ENCODE assay signal across 9 mouse cellular contexts in genomic region chr2:32714987-32715425, GRCm38 (mm10). TPM values are rescaled to one million over a fixed set of nuclear protein-coding genes. Genes with fewer than 3 reads are reported as not detected.
DNase-seq lines count a peak whose midpoint lies in the region; ATAC-seq and TF ChIP-seq lines count a peak whose summit lies in the region.
"Had no signal": no experiment of that assay in that cellular context is flagged by ENCODE, and none has a peak within 500 bp of the region (broad histone marks: within the 10 kb centered on the region; RNA-seq: fewer than 3 reads in every experiment).

No protein-coding gene starts in this region.

- H3K9ac ChIP-seq in neural tube, embryonic 12.5 days, result no peak overlapping the region
- H3K9ac ChIP-seq in kidney, postnatal 0 days (ENCODE audit: low read depth, low read length), result 0 out of 2 replicates have a peak overlapping the region, but pooled peaks have one; percentile 23

- TF ChIP-seq CTCF in kidney, postnatal 0 days (IDR thresholded peaks at IDR 0.05; ENCODE audit: low read depth), result no peak; the same call in 1 of the 2 replicates

- peaks cover 31% of the 10 kb centered on the region for H3K4me1 ChIP-seq in neural tube, embryonic 12.5 days
- peaks cover 47% of the 10 kb centered on the region for H3K4me1 ChIP-seq in embryonic facial prominence, embryonic 10.5 days
- H3K4me1 ChIP-seq in kidney, postnatal 0 days (replicated peaks; ENCODE audit: insufficient read depth, low read length), result peaks cover 4% of the 10 kb centered on the region

- WGBS in neural tube, embryonic 12.5 days, result 73% methylated on average over 4 of the region's 4 CpGs
- 66% methylated on average over 4 of the region's 4 CpGs for WGBS in embryonic facial prominence, embryonic 10.5 days
- 65% methylated on average over 4 of the region's 4 CpGs for WGBS in kidney, postnatal 0 days

- H3K27ac ChIP-seq in neural tube, embryonic 12.5 days, result no peak overlapping the region
- peak overlapping the region; percentile 97 for H3K27ac ChIP-seq in embryonic facial prominence, embryonic 10.5 days (replicated peaks)
- H3K27ac ChIP-seq in kidney, postnatal 0 days, result peak overlapping the region; percentile 76

- no peaks in the 10 kb centered on the region for H3K9me3 ChIP-seq in neural tube, embryonic 12.5 days
- no peaks in the 10 kb centered on the region for H3K9me3 ChIP-seq in embryonic facial prominence, embryonic 10.5 days
- no peaks in the 10 kb centered on the region for H3K9me3 ChIP-seq in kidney, postnatal 0 days (replicated peaks; ENCODE audit: low read length)

- no peak for DNase-seq in neural tube, embryonic 10.5 days (ENCODE audit: extremely low spot score, low spot score)
- DNase-seq in embryonic facial prominence, embryonic 10.5 days (ENCODE audit: low spot score), result no peak
- DNase-seq in kidney, postnatal 0 days (ENCODE audit: low spot score), result peak; percentile 42
- DNase-seq in layer of hippocampus, postnatal 10 days (ENCODE audit: low spot score in 2 of 2), result no peak
- DNase-seq in layer of hippocampus, postnatal 36 days, result no peak
- no peak for DNase-seq in right cerebral cortex, adult 2 months (ENCODE audit: low spot score in 2 of 2)

- 0 out of 2 replicates have a peak overlapping the region, but pooled peaks have one; percentile 1 for H3K4me2 ChIP-seq in neural tube, embryonic 12.5 days (replicated peaks)
- no peak overlapping the region for H3K4me2 ChIP-seq in kidney, postnatal 0 days (ENCODE audit: low read length)

- peaks cover 9% of the 10 kb centered on the region for H3K36me3 ChIP-seq in neural tube, embryonic 12.5 days
- peaks cover 16% of the 10 kb centered on the region for H3K36me3 ChIP-seq in embryonic facial prominence, embryonic 10.5 days (replicated peaks)
- peaks cover 5% of the 10 kb centered on the region; the same call in 1 of the 2 replicates for H3K36me3 ChIP-seq in kidney, postnatal 0 days (ENCODE audit: insufficient read depth, low read length)

- no peak for ATAC-seq in neural tube, embryonic 12.5 days (ENCODE audit: low FRiP score, low read depth)
- ATAC-seq in kidney, postnatal 0 days (replicated peaks; ENCODE audit: low FRiP score, low read depth), result no peak
- peak; percentile 53 for ATAC-seq in megakaryocyte progenitor cell, adult 5-6 weeks (replicated peaks; ENCODE audit: poor library complexity)

- H3K4me3 ChIP-seq in neural tube, embryonic 12.5 days, result no peak overlapping the region
- H3K4me3 ChIP-seq in embryonic facial prominence, embryonic 10.5 days, result no peak overlapping the region
- H3K4me3 ChIP-seq in kidney, postnatal 0 days (replicated peaks; ENCODE audit: low read depth, low read length), result no peak overlapping the region

- no peaks in the 10 kb centered on the region for H3K27me3 ChIP-seq in neural tube, embryonic 12.5 days (replicated peaks)
- H3K27me3 ChIP-seq in embryonic facial prominence, embryonic 10.5 days (replicated peaks; ENCODE audit: low read depth, poor library complexity, severe bottlenecking), result no peaks in the 10 kb centered on the region
- no peaks in the 10 kb centered on the region for H3K27me3 ChIP-seq in kidney, postnatal 0 days (ENCODE audit: insufficient read depth, low read length)

RNA-seq across cellular contexts. Expression of gene Cdk9, which starts 2.1 kb away (rescaled TPM):
- 97.8 and 103 TPM in 2 replicates for polyA plus RNA-seq in neural tube, embryonic 12.5 days (2016; fragmentation: Nextera tagmentation; extraction: Ambion mirVana)
- 130 and 135 TPM in 2 replicates for polyA plus RNA-seq in embryonic facial prominence, embryonic 10.5 days (2016; fragmentation: Nextera tagmentation; extraction: Ambion mirVana)
- polyA plus RNA-seq in kidney, postnatal 0 days (2015; fragmentation: Nextera tagmentation; extraction: Ambion mirVana), result 87.4 and 90.6 TPM in 2 replicates
- 63.4 and 79.2 TPM in 2 replicates for total RNA-seq in megakaryocyte progenitor cell, adult 5-6 weeks (2015)
- 39.3 and 42.5 TPM in 2 replicates for total RNA-seq in megakaryocyte progenitor cell, adult 5-6 weeks (2017)
- total RNA-seq in layer of hippocampus, postnatal 10 days (2021), result 10 to 100 TPM; 86.8 to 92.1 TPM
- total RNA-seq in layer of hippocampus, postnatal 36 days (2021), result 100 to 1,000 TPM; 110 to 117 TPM

RNA-seq across cellular contexts. Expression of gene Sh2d3c, which starts 5.8 kb away (rescaled TPM):
- polyA plus RNA-seq in neural tube, embryonic 12.5 days (2016; fragmentation: Nextera tagmentation; extraction: Ambion mirVana), result 41.8 and 45.1 TPM in 2 replicates
- 27.1 and 27.5 TPM in 2 replicates for polyA plus RNA-seq in embryonic facial prominence, embryonic 10.5 days (2016; fragmentation: Nextera tagmentation; extraction: Ambion mirVana)
- polyA plus RNA-seq in kidney, postnatal 0 days (2015; fragmentation: Nextera tagmentation; extraction: Ambion mirVana), result 31.1 and 31.3 TPM in 2 replicates
- total RNA-seq in megakaryocyte progenitor cell, adult 5-6 weeks (2015), result 18.2 and 19.9 TPM in 2 replicates
- 10.3 and 10.7 TPM in 2 replicates for total RNA-seq in megakaryocyte progenitor cell, adult 5-6 weeks (2017)
- total RNA-seq in layer of hippocampus, postnatal 10 days (2021), result 10 to 100 TPM; 34.7 to 40.3 TPM
- total RNA-seq in layer of hippocampus, postnatal 36 days (2021), result 10 to 100 TPM; 18.7 to 19.1 TPM

RNA-seq across cellular contexts. Expression of gene Fpgs, which starts 11.1 kb away (rescaled TPM):
- polyA plus RNA-seq in neural tube, embryonic 12.5 days (2016; fragmentation: Nextera tagmentation; extraction: Ambion mirVana), result 16.4 and 17.3 TPM in 2 replicates
- polyA plus RNA-seq in embryonic facial prominence, embryonic 10.5 days (2016; fragmentation: Nextera tagmentation; extraction: Ambion mirVana), result 33.5 and 35.5 TPM in 2 replicates
- polyA plus RNA-seq in kidney, postnatal 0 days (2015; fragmentation: Nextera tagmentation; extraction: Ambion mirVana), result 36.1 and 36.2 TPM in 2 replicates
- 18.0 and 19.1 TPM in 2 replicates for total RNA-seq in megakaryocyte progenitor cell, adult 5-6 weeks (2015)
- total RNA-seq in megakaryocyte progenitor cell, adult 5-6 weeks (2017), result 20.7 and 27.4 TPM in 2 replicates
- 10 to 100 TPM; 17.1 to 17.2 TPM for total RNA-seq in layer of hippocampus, postnatal 10 days (2021)
- total RNA-seq in layer of hippocampus, postnatal 36 days (2021), result 10 to 100 TPM in 1 of 2 experiments, 1 to 10 TPM in 1; 9.3 to 11.0 TPM

RNA-seq across cellular contexts. Expression of gene 6330409D20Rik, which starts 25.8 kb away (rescaled TPM):
- 2.1 and 3.1 TPM in 2 replicates for polyA plus RNA-seq in neural tube, embryonic 12.5 days (2016; fragmentation: Nextera tagmentation; extraction: Ambion mirVana)
- polyA plus RNA-seq in embryonic facial prominence, embryonic 10.5 days (2016; fragmentation: Nextera tagmentation; extraction: Ambion mirVana), result 0.52 and 0.57 TPM in 2 replicates
- polyA plus RNA-seq in kidney, postnatal 0 days (2015; fragmentation: Nextera tagmentation; extraction: Ambion mirVana), result 0.11 TPM in 1 of 2 replicates, not detected in the other
- total RNA-seq in megakaryocyte progenitor cell, adult 5-6 weeks (2015), result not detected in 2 replicates
- total RNA-seq in megakaryocyte progenitor cell, adult 5-6 weeks (2017), result not detected in 2 replicates
- 1 to 10 TPM; 2.1 to 3.2 TPM for total RNA-seq in layer of hippocampus, postnatal 10 days (2021)
- 1 to 10 TPM; 1.2 to 1.3 TPM for total RNA-seq in layer of hippocampus, postnatal 36 days (2021)
- polyA plus RNA-seq: gonadal fat pad, adult 2 months had no signal

RNA-seq across cellular contexts. Expression of gene Tor2a, which starts 42.0 kb away (rescaled TPM):
- 55.5 and 56.1 TPM in 2 replicates for polyA plus RNA-seq in neural tube, embryonic 12.5 days (2016; fragmentation: Nextera tagmentation; extraction: Ambion mirVana)
- polyA plus RNA-seq in embryonic facial prominence, embryonic 10.5 days (2016; fragmentation: Nextera tagmentation; extraction: Ambion mirVana), result 48.9 and 53.5 TPM in 2 replicates
- 74.9 and 79.4 TPM in 2 replicates for polyA plus RNA-seq in kidney, postnatal 0 days (2015; fragmentation: Nextera tagmentation; extraction: Ambion mirVana)
- total RNA-seq in megakaryocyte progenitor cell, adult 5-6 weeks (2015), result 25.1 and 26.7 TPM in 2 replicates
- total RNA-seq in megakaryocyte progenitor cell, adult 5-6 weeks (2017), result 16.2 and 24.5 TPM in 2 replicates
- total RNA-seq in layer of hippocampus, postnatal 10 days (2021), result 10 to 100 TPM; 28.9 to 32.9 TPM
- total RNA-seq in layer of hippocampus, postnatal 36 days (2021), result 10 to 100 TPM; 30.0 to 31.6 TPM
